Comparison of ENCODE assay signal across 13 mouse cellular contexts in genomic region chr10:105380584-105380983, GRCm38 (mm10).
DNase-seq lines count a peak whose midpoint lies in the region; ATAC-seq lines count a peak whose summit lies in the region.
"Had no signal": no experiment of that assay in that cellular context is flagged by ENCODE, and none has a peak within 500 bp of the region (broad histone marks: within the 10 kb centered on the region; RNA-seq: fewer than 3 reads in every experiment).

No protein-coding gene starts in this region.

- H3K9ac ChIP-seq in kidney, embryonic 15.5 days, result no peak overlapping the region
- H3K9ac ChIP-seq in forebrain, embryonic 13.5 days, result no peak overlapping the region
- H3K9ac ChIP-seq: embryonic facial prominence, embryonic 12.5 days; intestine, embryonic 15.5 days had no signal

- H3K36me3 ChIP-seq in kidney, embryonic 15.5 days, result no peaks in the 10 kb centered on the region
- no peaks in the 10 kb centered on the region for H3K36me3 ChIP-seq in forebrain, embryonic 13.5 days (ENCODE audit: poor library complexity, severe bottlenecking)
- H3K36me3 ChIP-seq: embryonic facial prominence, embryonic 12.5 days; G1E; intestine, embryonic 15.5 days had no signal

- 0 out of 2 replicates have a peak, but pooled peaks have one; percentile 4 for ATAC-seq in kidney, embryonic 15.5 days (replicated peaks; ENCODE audit: low FRiP score)
- peak; percentile 92 for ATAC-seq in forebrain, embryonic 13.5 days
- ATAC-seq: intestine, embryonic 15.5 days had no signal

- peaks cover 5% of the 10 kb centered on the region; the same call in 1 of the 2 replicates for H3K4me1 ChIP-seq in kidney, embryonic 15.5 days
- peaks cover 31% of the 10 kb centered on the region for H3K4me1 ChIP-seq in forebrain, embryonic 13.5 days
- H3K4me1 ChIP-seq: intestine, embryonic 15.5 days had no signal

- H3K9me3 ChIP-seq in kidney, embryonic 15.5 days (replicated peaks), result no peaks in the 10 kb centered on the region
- no peaks in the 10 kb centered on the region for H3K9me3 ChIP-seq in forebrain, embryonic 13.5 days (replicated peaks)
- H3K9me3 ChIP-seq: embryonic facial prominence, embryonic 12.5 days; G1E; intestine, embryonic 15.5 days had no signal

- DNase-seq in kidney, postnatal 36 days, result no peak
- peak; percentile 15 for DNase-seq in mesoderm, embryonic 11.5 days (ENCODE audit: low read depth, low spot score)
- DNase-seq in retina, embryonic 14.5 days (ENCODE audit: low spot score), result peak; percentile 85
- no peak for DNase-seq in B cell, adult 2 months
- no peak for DNase-seq in heart, postnatal 10 days
- no peak for DNase-seq in lung, postnatal 25 days (ENCODE audit: low spot score)
- DNase-seq: lung, postnatal 4 days had no signal

- no peak overlapping the region for H3K4me2 ChIP-seq in kidney, embryonic 15.5 days
- H3K4me2 ChIP-seq in forebrain, embryonic 13.5 days, result no peak overlapping the region
- H3K4me2 ChIP-seq: embryonic facial prominence, embryonic 12.5 days; heart, embryonic 11.5 days; intestine, embryonic 15.5 days had no signal

- no peak overlapping the region for H3K27ac ChIP-seq in kidney, embryonic 15.5 days
- no peak overlapping the region for H3K27ac ChIP-seq in forebrain, embryonic 13.5 days
- H3K27ac ChIP-seq: embryonic facial prominence, embryonic 12.5 days; intestine, embryonic 15.5 days had no signal

- no peaks in the 10 kb centered on the region for H3K27me3 ChIP-seq in kidney, embryonic 15.5 days
- peaks cover 16% of the 10 kb centered on the region for H3K27me3 ChIP-seq in forebrain, embryonic 13.5 days
- H3K27me3 ChIP-seq: embryonic facial prominence, embryonic 12.5 days; intestine, embryonic 15.5 days had no signal

- 48% methylated on average over 7 of the region's 7 CpGs for WGBS in kidney, embryonic 15.5 days
- WGBS in forebrain, embryonic 13.5 days, result 6% methylated on average over 7 of the region's 7 CpGs

- no peak overlapping the region for H3K4me3 ChIP-seq in kidney, embryonic 15.5 days (replicated peaks)
- no peak overlapping the region for H3K4me3 ChIP-seq in forebrain, embryonic 13.5 days
- H3K4me3 ChIP-seq: embryonic facial prominence, embryonic 12.5 days; intestine, embryonic 15.5 days had no signal

- intact Hi-C loops in heart, postnatal 10 days (cut with DNase I), result no loop called here

Comparison
In these comparisons a context has a peak if more than half of its experiments do, and no peak if none do; other contexts are left out.
1. DNase-seq: peak in mesoderm, embryonic 11.5 days (single experiment) and retina, embryonic 14.5 days (single experiment); none in kidney, postnatal 36 days (0 of 2), B cell, adult 2 months (0 of 2), heart, postnatal 10 days (0 of 2) and lung, postnatal 25 days (single experiment).